Mouse (Mus musculus): ENCODE measurements around the gene Arl6ip1. TPM values are rescaled to one million over a fixed set of nuclear protein-coding genes. Genes with fewer than 3 reads are reported as not detected.

Arl6ip1 gene
- polyA plus RNA-seq, 1 experiment from 2014 or later, result 500 TPM

DNA sequence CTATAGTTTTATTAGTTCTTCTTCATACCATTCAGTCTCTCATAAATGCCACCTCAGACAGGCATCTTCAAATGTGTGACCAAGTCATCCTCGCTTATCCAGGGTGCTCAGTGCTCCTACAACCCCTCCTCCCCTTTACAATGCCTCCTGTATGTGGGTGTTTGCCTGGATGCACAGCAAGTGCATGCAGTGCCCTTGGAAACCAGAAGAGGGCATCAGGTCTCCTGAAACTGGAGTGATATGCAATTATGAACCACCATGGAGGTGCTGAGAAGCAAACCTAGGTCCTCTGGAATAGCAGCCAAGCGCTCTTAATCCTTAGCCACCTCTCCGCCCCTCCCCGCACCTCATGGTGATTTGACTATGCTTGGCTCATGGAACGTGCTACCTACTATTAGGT lies 50.4 kb downstream of the Arl6ip1 start:
- no peaks in the 10 kb centered on the region for H3K9me3 ChIP-seq
- no peak for ATAC-seq (ENCODE audit: borderline replicate concordance, extremely low read depth, low FRiP score, low TSS enrichment)
- H3K9ac ChIP-seq, result no peak overlapping the region
- no peaks in the 10 kb centered on the region for H3K4me1 ChIP-seq
- H3K27ac ChIP-seq, result no peak overlapping the region
- H3K36me3 ChIP-seq, result no peaks in the 10 kb centered on the region
- no peaks in the 10 kb centered on the region for H3K27me3 ChIP-seq
- H3K4me2 ChIP-seq, result no peak overlapping the region
- H3K4me3 ChIP-seq, result no peak overlapping the region
- 84% methylated on average over 5 of the region's 5 CpGs for WGBS

Other genes starting within 250 kb of the Arl6ip1 start
- gene Rps15a, start 13.5 kb downstream of the Arl6ip1 start, polyA plus RNA-seq (2015; fragmentation: Nextera tagmentation; extraction: Ambion mirVana), result 769 and 810 TPM in 2 replicates
- 18.6 and 21.8 TPM in 2 replicates for gene Smg1, start 114.0 kb upstream of the Arl6ip1 start, polyA plus RNA-seq (2015; fragmentation: Nextera tagmentation; extraction: Ambion mirVana)